Mouse (Mus musculus): ENCODE data around the gene Plpp7.

DNA sequence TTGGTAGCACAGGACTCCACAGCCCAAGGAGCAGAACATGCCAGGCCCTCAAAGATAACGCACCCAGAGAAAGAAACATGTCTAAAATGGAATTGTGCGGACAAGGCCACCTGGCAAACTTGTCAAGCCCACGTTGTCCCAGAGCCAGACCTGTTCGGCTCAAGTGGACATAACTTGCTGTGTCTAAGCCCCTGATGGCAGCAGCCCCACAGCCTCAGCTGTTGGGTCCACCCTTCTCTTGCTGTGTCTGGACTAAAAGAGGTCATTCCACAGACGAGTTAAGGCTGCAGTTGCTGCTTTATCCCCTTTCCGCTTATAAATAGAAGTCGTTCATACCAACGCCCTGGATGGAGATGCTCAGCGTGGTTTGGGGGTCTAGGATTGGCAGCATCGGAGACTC lies 38.8 kb upstream of the Plpp7 start:
- TF ChIP-seq CTCF (IDR thresholded peaks at IDR 0.05; ENCODE audit: insufficient read depth, low read length) (no peak), POLR2A (IDR thresholded peaks at IDR 0.05; ENCODE audit: borderline replicate concordance, extremely low read depth, low read depth, low read length) (no peak)

Data from lung, adult 2 months (tissue).